Comparison of ENCODE assay signal across 10 mouse cellular contexts in the genomic region with DNA sequence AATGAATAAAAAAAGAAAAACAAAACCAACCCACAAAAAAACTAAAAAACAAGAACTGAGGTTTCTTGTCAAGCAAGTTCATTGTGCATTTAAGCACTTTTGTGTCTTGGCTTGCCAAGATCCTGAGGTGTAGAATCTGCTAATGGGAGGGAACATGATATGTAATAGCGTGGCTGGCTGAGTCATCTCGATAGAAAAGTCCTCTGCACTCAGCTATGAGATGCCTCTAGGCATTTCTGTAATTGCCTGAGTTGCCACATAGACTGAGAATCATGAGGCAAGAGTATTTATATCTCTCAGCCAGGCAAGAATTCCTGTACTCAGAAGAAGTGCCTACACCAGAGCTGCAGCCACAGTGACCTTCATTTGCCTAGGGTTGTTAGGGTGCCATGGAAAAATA.
DNase-seq lines count a peak whose midpoint lies in the region; TF ChIP-seq lines count a peak whose summit lies in the region.
"Had no signal": no experiment of that assay in that cellular context is flagged by ENCODE, and none has a peak within 500 bp of the region (broad histone marks: within the 10 kb centered on the region; RNA-seq: fewer than 3 reads in every experiment).

No protein-coding gene starts in this region.

- no peaks in the 10 kb centered on the region for H3K79me2 ChIP-seq in CH12.LX (replicated peaks; ENCODE audit: control insufficient read depth, extremely low read depth, insufficient read depth, poor library complexity, severe bottlenecking)

- H3K4me1 ChIP-seq in CH12.LX (ENCODE audit: control insufficient read depth in 1 of 2, insufficient read depth in 2 of 2) = peaks cover 0 to 17% of the 10 kb centered on the region in 2 experiments; a peak in 1 of 4 replicates
- H3K4me1 ChIP-seq: embryonic facial prominence, embryonic 12.5 days had no signal

- H3K27me3 ChIP-seq in CH12.LX (replicated peaks) = no peaks in the 10 kb centered on the region
- H3K27me3 ChIP-seq: embryonic facial prominence, embryonic 12.5 days had no signal

- in situ Hi-C loops in CH12.LX (cut with MboI; ENCODE audit: low pct_ligation_motif_present, low pct_unique_long_range_greater_than_20kb, low sequenced_read_pairs) = no loop called here

- no peak for TF ChIP-seq POLR2A in CH12.LX (IDR thresholded peaks at IDR 0.05; ENCODE audit: low read depth, low read length)

- dilution Hi-C loops in CH12.LX (cut with MboI; ENCODE audit: extremely low pct_ligation_motif_present, extremely low pct_unique_long_range_greater_than_20kb, low sequenced_read_pairs) = no loop called here

- H3K4me3 ChIP-seq in CH12.LX (replicated peaks in 1 of 3; ENCODE audit: low read depth in 2 of 3, low read length in 2 of 3, poor library complexity in 1 of 3) = no peak overlapping the region
- H3K4me3 ChIP-seq: embryonic facial prominence, embryonic 12.5 days had no signal

- intact Hi-C loops in left cerebral cortex, postnatal 4 days (cut with DNase I) = loop anchor here (10.0 kb wide), 2 partner anchors 972 to 1742 kb away; no protein-coding TSS in a partner anchor
- intact Hi-C loops in heart, postnatal 10 days (cut with DNase I) = loop anchor here (10.0 kb wide), 4 partner anchors 302 to 912 kb away; no protein-coding TSS in a partner anchor

- no peaks in the 10 kb centered on the region for H3K9me3 ChIP-seq in CH12.LX (replicated peaks; ENCODE audit: low read length)
- H3K9me3 ChIP-seq: embryonic facial prominence, embryonic 12.5 days had no signal

- TF ChIP-seq RAD21 in CH12.LX (IDR thresholded peaks at IDR 0.05; ENCODE audit: low read depth, low read length) = no peak

- TF ChIP-seq CTCF in CH12.LX (conservative IDR thresholded peaks at IDR 0.05 in 1 of 2, IDR thresholded peaks at IDR 0.05 in 1 of 2; ENCODE audit: low read depth in 2 of 2, low read length in 2 of 2) = no peak

- no peak overlapping the region for H3K9ac ChIP-seq in CH12.LX (ENCODE audit: insufficient read depth, low read depth)
- H3K9ac ChIP-seq: embryonic facial prominence, embryonic 12.5 days had no signal

- TF ChIP-seq EP300 in CH12.LX (IDR thresholded peaks at IDR 0.05; ENCODE audit: low read length) = peak; percentile 34; the same call in 1 of the 2 replicates

- H3K27ac ChIP-seq in CH12.LX (ENCODE audit: insufficient read depth, low read depth) = no peak overlapping the region
- H3K27ac ChIP-seq: embryonic facial prominence, embryonic 12.5 days had no signal

- peak; percentile 41 for DNase-seq in left cerebral cortex, adult 11 months (ENCODE audit: low spot score)
- no peak for DNase-seq in left cerebral cortex, postnatal 4 days
- peak; percentile 31 for DNase-seq in CH12.LX (ENCODE audit: extremely low read depth)
- peak; percentile 39 for DNase-seq in adipocyte (ENCODE audit: low spot score)
- DNase-seq in heart, postnatal 10 days = peak; percentile 19 to 42
- no peak for DNase-seq in spleen, adult 12 weeks (ENCODE audit: low spot score)
- no peak for DNase-seq in lung, postnatal 36 days
- DNase-seq in kidney, adult 18-20 months = no peak
- DNase-seq: kidney, postnatal 14 days had no signal

- no peak overlapping the region for H3K4me2 ChIP-seq in CH12.LX (ENCODE audit: insufficient read depth, low read depth, poor library complexity, severe bottlenecking)
- H3K4me2 ChIP-seq: embryonic facial prominence, embryonic 12.5 days had no signal

- peaks cover 10 to 35% of the 10 kb centered on the region in 2 experiments for H3K36me3 ChIP-seq in CH12.LX (replicated peaks in 1 of 2; ENCODE audit: control insufficient read depth in 1 of 2, insufficient read depth in 1 of 2, low read length in 1 of 2)

TF ChIP-seq in CH12.LX, 34 proteins besides CTCF, POLR2A, EP300 and RAD21:
- TF ChIP-seq ZMIZ1 (IDR thresholded peaks at IDR 0.05; ENCODE audit: low read depth, low read length) (no peak), ELF1 (IDR thresholded peaks at IDR 0.05; ENCODE audit: low read depth, low read length) (no peak), MAFK (IDR thresholded peaks at IDR 0.05; ENCODE audit: insufficient replicate concordance, low read length) (no peak), UBTF (IDR thresholded peaks at IDR 0.05; ENCODE audit: low read depth, low read length) (no peak), ZKSCAN1 (IDR thresholded peaks at IDR 0.05; ENCODE audit: borderline replicate concordance, low read depth, low read length) (no peak), JUND (conservative IDR thresholded peaks at IDR 0.05; ENCODE audit: low read depth, low read length) (peak; percentile 48; the same call in 1 of the 2 replicates), RCOR1 (conservative IDR thresholded peaks at IDR 0.05; ENCODE audit: low read depth, low read length) (no peak), IRF4 (IDR thresholded peaks at IDR 0.05; ENCODE audit: low read depth, low read length) (peak; percentile 56), JUN (IDR thresholded peaks at IDR 0.05; ENCODE audit: insufficient read depth, low read depth, low read length) (no peak; the same call in 1 of the 2 replicates), BHLHE40 (IDR thresholded peaks at IDR 0.05; ENCODE audit: low read depth, low read length) (no peak)

Comparison
In these comparisons a context has a peak if more than half of its experiments do, and no peak if none do; other contexts are left out.
1. DNase-seq: peak in left cerebral cortex, adult 11 months (single experiment), CH12.LX (single experiment), adipocyte (single experiment) and heart, postnatal 10 days (2 of 2); none in left cerebral cortex, postnatal 4 days (single experiment), spleen, adult 12 weeks (single experiment), lung, postnatal 36 days (single experiment) and kidney, adult 18-20 months (single experiment).